Mouse (Mus musculus) olfactory bulb, adult 2 months (tissue): ENCODE measurements around the gene Olfr836. TPM values are rescaled to one million over a fixed set of nuclear protein-coding genes. Genes with fewer than 3 reads are reported as not detected.
"Not testable (repeated sequence)": the region's sequence is repeated elsewhere in the genome, so short reads cannot be mapped to it uniquely, and the experiment has no call there.

ENCODE experiments used
- H3K27ac ChIP-seq: fragments of 200-500 bp; 2 replicates; pipeline ENCODE4 v1.5.1; 2012; ENCODE audit warnings: low read depth, low read length; ENCODE audit not compliant: insufficient read depth
- H3K4me1 ChIP-seq: fragments of 200-500 bp; 2 replicates; pipeline ENCODE4 v1.6.1; 2012; ENCODE audit warnings: low read length; ENCODE audit not compliant: control insufficient read depth, insufficient read depth
- H3K4me3 ChIP-seq: fragments of 200-500 bp; 2 replicates; pipeline ENCODE4 v1.5.1; 2012; ENCODE audit warnings: mild to moderate bottlenecking, low read depth, low read length, moderate library complexity; ENCODE audit not compliant: insufficient read depth
- CTCF ChIP-seq: fragments of 200-500 bp; IDR thresholded peaks from 2 replicates; pipeline ENCODE4 v1.5.1; 2012; ENCODE audit warnings: low read depth, mild to moderate bottlenecking, low read length, moderate library complexity; ENCODE audit not compliant: insufficient read depth
- POLR2A ChIP-seq: fragments of 200-500 bp; IDR thresholded peaks from 2 replicates; pipeline ENCODE4 v1.6.1; 2012; ENCODE audit warnings: mild to moderate bottlenecking, low read depth, low read length, moderate library complexity; ENCODE audit not compliant: insufficient read depth
- whole genome bisulfite sequencing: fragments of 180-500 bp; shearing (Covaris S2); methylation state at CpG from one replicate; pipeline ENCODE4 v1.1.7; 2018; 5-methylcytosine and 5-hydroxymethylcytosine counted together
- polyA plus RNA-seq: library from polyadenylated mRNA; stranded (reverse); fragments of >200 nt; gene quantifications from 2 replicates; pipeline ENCODE4 v1.2.4, GENCODE M21; 2012; ENCODE audit warnings: low replicate concordance; ENCODE audit not compliant: missing spikeins, insufficient read depth, insufficient read length

Gene Olfr836
- polyA plus RNA-seq: not detected in 2 replicates

DNA sequence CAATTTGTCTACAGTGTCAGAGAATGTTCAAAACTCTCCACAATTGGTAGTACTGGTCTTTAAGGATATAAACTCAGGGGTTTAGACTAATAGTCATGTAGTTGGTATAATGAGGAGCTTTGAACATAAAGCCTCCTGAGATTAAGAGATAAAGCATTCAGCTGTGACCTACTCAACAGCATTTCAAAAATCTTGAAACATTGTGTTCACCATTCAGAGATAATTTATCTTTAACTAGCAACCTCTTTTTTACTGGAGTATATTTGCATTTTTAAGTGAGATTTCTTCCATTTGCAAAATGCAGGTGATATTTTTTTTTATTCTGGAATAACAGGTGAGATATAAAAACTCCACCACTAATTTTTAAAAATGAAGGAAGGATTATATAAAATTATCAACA is at the start of gene Olfr836:
TSS of gene Olfr836 (plus strand) at position 301 of the 400 bp plus-strand sequence.
- Histone ChIP-seq H3K4me1 (no peaks in the 10 kb centered on the region), H3K4me3 (no peak within 1 kb of the TSS)
- TF ChIP-seq POLR2A: no peak
- no peak for TF ChIP-seq CTCF

DNA sequence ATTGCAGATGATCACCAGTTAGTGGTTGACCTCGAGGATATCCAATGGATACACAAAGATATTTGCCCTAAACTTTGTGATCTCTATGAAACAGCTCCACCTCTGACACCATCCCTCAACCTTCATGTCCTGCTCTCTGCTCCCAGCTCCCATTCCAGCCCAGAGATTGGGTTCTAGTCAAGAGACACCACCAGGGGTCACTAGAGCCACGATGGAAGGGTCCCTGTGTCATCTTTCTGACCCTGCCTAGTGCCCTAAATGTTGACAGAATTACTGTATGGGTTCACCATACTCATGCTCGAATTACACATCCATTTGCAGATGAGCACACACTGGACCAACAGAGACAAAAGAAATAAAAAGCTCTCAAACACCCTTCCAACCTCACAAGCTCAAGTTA is 35.2 kb upstream of the Olfr836 start:
- Histone ChIP-seq H3K4me3 (no peak overlapping the region), H3K27ac (no peak overlapping the region), H3K4me1 (no peaks in the 10 kb centered on the region)
- WGBS: 23% methylated on average over 3 of the region's 3 CpGs
- TF ChIP-seq CTCF (no peak), POLR2A (no peak)

More for the DNA sequence above, at the start of gene Olfr836:
- H3K27ac ChIP-seq: no peak within 1 kb of the TSS

DNA sequence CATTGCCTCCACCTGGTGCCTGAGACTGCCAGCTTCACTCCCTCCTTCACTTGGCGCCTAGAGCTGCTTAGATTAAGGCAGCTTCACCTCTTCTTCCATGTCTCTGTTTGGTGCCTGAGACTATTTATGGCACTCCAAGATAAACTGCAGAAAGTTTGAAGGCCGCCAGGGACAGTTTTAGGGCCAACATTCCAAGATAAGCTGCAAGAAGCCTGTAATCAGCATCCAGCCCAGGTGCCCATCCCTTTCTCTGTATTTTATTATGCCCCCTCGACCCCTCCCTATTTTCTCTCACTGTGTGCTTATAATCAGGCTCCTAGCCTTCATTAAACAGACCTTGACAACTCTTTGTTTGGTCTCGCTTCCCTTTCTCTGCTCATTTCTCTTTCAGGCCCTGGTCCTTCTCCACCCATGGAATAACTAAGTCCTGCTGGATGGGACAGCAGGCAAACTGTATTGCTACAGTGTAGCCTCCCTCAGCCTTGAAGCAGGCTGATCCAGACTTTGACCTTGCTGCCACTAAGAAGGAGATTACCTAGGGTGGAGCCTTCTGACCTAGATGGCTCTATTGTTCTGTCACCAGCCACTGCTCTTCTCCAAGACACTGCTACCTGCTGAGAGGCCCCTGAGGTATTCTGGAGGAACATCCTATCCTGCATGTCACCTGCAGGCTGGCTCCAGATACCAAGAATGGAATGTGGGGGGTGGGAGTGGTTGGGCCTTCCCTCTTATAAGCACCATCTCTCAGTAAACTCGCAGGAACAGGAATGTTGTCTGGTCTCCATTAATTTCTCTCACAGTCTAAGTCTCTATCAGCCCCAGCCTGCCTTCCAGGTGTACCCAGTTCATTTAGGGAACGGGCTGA is 27.1 kb upstream of the Olfr836 start:
- not testable (repeated sequence) for H3K4me1 ChIP-seq, H3K27ac ChIP-seq, H3K4me3 ChIP-seq
- 66% methylated on average over 6 of the region's 6 CpGs for WGBS

DNA sequence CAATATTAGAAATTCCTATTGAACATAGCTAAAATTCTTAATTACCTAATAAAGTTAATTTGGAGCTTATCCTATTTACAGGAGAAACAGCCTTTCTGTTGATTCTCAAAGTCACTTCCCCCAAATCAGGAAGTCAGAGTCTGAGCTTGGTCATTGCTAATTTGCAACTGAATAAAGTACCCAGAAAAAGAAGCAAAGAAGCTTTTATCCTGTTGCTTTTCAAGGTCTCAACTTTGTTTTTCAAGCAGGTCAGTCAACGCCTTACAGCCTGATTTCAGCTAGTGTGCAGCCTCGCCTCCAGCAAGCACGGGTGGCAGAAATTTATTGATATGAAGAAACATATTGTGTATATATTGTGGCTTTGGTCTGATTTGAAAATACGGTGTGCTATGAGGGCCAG is 22.9 kb upstream of the Olfr836 start:
- Histone ChIP-seq H3K4me1 (no peaks in the 10 kb centered on the region), H3K27ac (no peak overlapping the region), H3K4me3 (no peak overlapping the region)
- 87% methylated on average over 4 of the region's 4 CpGs for WGBS
- no peak for TF ChIP-seq POLR2A
- TF ChIP-seq CTCF: no peak

DNA sequence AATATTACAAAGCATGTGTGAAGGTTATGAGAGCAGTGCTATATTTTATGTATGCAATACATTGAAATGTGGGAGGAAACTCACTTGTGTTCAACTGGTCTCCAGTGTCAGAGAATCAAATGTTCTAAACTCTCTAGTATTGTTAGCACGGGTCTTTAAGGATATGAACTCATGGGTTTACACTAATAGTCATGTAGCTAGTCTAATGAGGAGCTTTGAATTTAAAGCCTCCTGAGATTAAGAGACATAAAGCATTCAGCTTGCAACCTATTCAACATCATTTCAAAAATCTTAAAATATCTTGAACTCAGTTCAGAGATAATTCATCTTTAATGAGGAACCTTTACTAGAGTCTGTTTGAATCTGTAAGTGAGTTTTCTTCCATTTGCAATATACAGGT is 15.8 kb downstream of the Olfr836 start, which contains the start of gene Olfr837:
TSS of gene Olfr837 (plus strand) at position 301 of the 400 bp plus-strand sequence.
- no peak for TF ChIP-seq CTCF
- TF ChIP-seq POLR2A: no peak
- WGBS: 73% methylated on average over 1 of the region's 1 CpGs
- H3K4me1 ChIP-seq: no peaks in the 10 kb centered on the region

More for the DNA sequence above, 15.8 kb downstream of the Olfr836 start, which contains the start of gene Olfr837:
- H3K4me3 ChIP-seq: no peak within 1 kb of the TSS
- H3K27ac ChIP-seq: no peak within 1 kb of the TSS

Other genes with a start within 250 kb of the Olfr836 start
- gene Olfr830, start 245.7 kb upstream of the Olfr836 start, polyA plus RNA-seq: not detected in 2 replicates
- not detected in 2 replicates for gene Olfr832, start 183.3 kb upstream of the Olfr836 start, polyA plus RNA-seq
- not detected in 2 replicates for gene Olfr834, start 132.4 kb upstream of the Olfr836 start, polyA plus RNA-seq
- gene Olfr835, start 87.6 kb upstream of the Olfr836 start, polyA plus RNA-seq: not detected in 2 replicates
- not detected in 2 replicates for gene Olfr837, start 15.9 kb downstream of the Olfr836 start, polyA plus RNA-seq
- gene Olfr839-ps1, start 56.9 kb downstream of the Olfr836 start, polyA plus RNA-seq: not detected in 2 replicates
- gene Olfr843, start 131.6 kb downstream of the Olfr836 start, polyA plus RNA-seq: not detected in 2 replicates
- not detected in 2 replicates for gene Olfr844, start 196.0 kb downstream of the Olfr836 start, polyA plus RNA-seq
- not detected in 2 replicates for gene Olfr845, start 216.1 kb downstream of the Olfr836 start, polyA plus RNA-seq
- not detected in 2 replicates for gene Olfr846, start 243.6 kb downstream of the Olfr836 start, polyA plus RNA-seq